Mouse (Mus musculus) erythroblast, adult 5-6 weeks (primary cell): ENCODE measurements around the gene Atg9b. TPM values are rescaled to one million over a fixed set of nuclear protein-coding genes. Genes with fewer than 3 reads are reported as not detected.
A peak's percentile ranks its signal among the peaks of the same experiment; 100 is the strongest.

Experiments used
- ATAC-seq: replicated peaks from 2 replicates; pipeline ENCODE4 v1.8.0; 2016; ENCODE audit warnings: moderate number of reproducible peaks, mild to moderate bottlenecking, moderate TSS enrichment, inconsistent platforms; ENCODE audit not compliant: poor library complexity, low FRiP score, severe bottlenecking
- total RNA-seq, 2 experiments: library from RNA; stranded (forward) in 1 of 2; stranded (reverse) in 1 of 2; fragments of 150-400 nt in 1 of 2; fragments of 200-764, 138-1000 nt in 1 of 2; gene quantifications; 2 replicates each; pipeline versions ENCODE4 v1.2.3 to v1.2.4; 2015 to 2017; ENCODE audit warnings: low replicate concordance in 2 of 2

Atg9b gene
- total RNA-seq, 2 experiments from 2014 or later: not detected

DNA sequence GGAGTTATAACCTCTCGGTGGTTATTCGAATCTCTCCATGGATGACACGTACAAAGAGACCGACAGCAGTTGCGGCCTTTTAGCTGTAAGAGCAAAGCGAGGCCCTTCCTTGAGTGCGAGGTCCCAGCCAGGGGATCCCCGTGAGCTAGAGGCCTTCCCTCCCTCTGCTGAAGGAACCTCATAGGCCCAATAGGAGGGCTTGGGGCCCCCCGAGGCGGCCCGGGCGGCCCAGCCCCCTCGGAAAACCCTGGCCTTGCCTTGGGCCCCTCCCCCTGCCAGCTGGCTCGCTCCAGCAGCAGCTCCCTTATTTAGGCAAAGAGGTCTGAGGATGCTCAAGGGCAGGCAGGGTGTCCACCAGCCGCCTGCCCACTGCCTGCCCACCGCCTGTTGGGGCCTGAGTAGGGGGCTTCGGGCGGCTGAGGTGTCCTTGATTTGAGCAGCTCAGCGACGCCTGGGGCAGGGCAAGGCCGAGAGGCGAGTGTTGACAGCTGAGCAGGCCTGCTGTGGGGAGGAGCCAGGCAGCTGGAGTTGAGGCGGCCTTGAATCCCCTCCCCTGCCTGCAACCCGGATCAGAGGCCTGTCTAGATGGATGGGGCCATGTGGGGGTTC, 39.6 kb downstream of the Atg9b start:
- no peak for ATAC-seq

- ATAC-seq: no peak
Measured at GRCm38 (mm10) chr5:24351701-24352171, 40.2 kb downstream of the Atg9b start.

DNA sequence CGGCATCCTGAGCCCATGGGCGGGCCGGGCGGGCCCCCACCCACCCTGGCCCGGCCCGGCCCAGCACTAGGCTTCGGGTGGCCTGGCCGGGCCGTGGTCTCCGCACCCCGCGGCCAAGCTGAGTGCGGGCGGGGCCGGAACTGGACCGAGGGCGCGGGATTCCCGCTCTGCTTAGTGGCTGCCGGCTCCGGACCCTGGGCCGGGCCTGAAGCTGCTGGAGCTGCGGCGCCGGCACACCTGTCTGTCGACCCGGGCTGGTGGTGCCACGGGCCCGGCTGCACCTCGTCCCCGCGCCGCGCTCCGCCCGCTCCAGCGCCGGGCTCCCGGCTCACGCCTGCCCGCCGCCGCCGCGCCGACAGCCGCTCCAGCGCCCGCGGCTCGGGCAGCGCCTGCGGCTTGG, 40.7 kb downstream of the Atg9b start, which contains the start of gene Kcnh2:
TSS of gene Kcnh2 (minus strand) at position 327 of the 400 bp plus-strand sequence.
- ATAC-seq: no peak

- ATAC-seq: no peak
Measured at GRCm38 (mm10) chr5:24350531-24351250, 41.3 kb downstream of the Atg9b start.

DNA sequence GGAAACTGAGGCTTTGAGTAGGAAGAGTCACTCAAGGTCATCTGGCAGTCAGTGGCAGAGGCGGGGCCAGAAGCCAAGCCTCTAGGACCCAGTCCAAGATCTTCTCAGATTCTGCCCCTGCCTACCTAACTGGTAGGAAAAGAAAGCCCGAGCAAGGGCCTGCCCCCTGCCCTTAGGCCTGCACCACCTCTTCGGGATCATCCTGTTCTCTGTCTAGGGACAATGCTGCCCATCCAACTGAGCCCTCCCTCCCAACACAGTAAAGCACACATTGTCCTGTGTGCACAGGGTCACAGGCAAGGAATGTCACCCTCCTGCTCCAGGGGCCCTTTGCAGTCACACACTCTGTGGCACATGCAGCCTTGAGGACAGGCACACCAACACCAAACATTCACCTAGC, 41.9 kb downstream of the Atg9b start:
- ATAC-seq: no peak

DNA sequence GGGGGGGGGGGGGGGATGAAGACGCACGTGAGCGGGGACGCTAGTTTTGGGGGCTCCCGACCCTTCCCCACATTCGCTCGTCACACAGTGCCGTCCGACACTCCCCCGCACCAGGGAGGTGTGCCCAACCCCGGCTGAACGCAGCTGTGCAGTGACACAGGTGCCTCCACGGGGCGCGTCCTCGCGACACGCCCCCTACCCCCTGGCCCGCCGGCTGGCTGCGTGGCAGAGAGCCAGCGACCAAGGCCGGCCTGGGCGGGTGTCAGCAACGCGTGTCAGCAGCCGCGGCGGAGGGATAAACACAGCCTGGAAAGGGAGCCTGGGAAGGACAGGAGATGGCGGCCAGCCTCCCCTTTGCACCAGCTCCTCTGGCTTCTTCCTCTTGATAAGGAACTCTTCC, 43.4 kb downstream of the Atg9b start:
- no peak for ATAC-seq

DNA sequence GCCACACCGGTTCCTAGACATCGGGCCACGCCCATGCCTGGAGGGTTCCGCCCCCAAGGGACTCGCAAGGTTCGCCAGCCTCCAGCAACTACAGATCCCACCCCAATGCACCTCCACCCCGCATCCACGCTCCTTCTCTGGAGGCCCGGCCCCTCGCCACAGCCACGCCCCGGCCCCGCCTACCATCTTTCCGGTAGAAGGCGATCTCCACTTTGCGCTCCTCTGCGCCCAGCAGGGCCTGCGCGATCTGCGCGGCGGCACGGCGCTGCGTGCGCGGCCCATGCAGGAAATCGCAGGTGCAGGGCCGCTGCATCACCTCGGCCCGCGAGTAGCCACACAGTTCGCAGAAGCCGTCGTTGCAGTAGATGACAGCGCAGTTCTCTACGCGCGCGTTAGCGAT, 43.8 kb downstream of the Atg9b start:
- ATAC-seq: peak; percentile 56

DNA sequence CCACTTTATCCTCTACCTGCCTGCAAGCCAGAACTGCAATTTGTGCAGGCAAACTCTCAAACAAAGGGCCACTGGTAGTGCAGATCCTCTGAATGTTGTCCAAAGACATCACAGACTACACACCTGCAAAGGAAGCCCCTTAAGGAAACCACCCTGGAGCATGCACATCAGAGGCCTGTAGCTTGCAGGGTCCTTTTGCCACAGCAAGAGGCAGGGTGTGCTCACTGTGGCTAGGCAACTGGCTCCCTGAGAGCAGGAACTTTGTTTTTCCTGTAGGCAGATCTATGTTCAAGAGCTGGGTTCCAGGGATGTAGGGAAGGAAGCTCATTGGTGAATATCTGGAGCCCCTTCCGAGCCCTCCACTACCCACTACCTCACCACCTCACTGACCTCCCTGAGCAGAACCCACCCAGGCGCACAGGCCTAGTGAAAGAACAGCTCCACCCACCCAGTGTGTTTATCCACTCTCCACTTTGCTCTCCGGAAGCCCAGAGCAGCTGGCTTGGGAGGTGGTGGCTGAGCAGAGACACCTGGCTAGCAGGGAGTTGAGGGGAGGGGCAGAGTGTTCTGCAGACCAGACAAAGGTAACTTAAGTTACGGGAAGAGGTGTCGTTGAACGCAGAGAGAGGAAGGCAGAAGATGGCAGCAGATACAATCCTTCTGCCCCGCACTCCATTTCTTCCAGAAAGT, 44.6 kb downstream of the Atg9b start:
- no peak for ATAC-seq

DNA sequence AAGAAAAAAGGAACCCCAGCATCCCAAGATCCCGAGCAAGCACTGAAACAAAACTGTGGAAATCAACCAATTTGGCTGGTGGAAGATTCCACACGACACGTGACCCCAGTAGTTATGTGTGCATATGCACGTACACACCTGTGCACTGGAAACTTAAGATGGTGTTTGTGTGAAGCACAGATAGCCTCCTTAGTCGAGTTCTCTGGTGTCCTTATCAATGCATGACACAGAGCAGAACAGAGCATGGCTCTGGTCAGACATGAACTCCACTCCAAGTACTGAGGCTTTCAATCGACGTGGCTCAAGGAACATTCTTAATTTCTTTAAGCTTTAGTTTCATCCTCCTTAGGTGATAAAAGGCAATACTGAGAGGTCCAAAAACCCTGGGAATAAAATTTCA, 45.6 kb downstream of the Atg9b start:
- no peak for ATAC-seq

DNA sequence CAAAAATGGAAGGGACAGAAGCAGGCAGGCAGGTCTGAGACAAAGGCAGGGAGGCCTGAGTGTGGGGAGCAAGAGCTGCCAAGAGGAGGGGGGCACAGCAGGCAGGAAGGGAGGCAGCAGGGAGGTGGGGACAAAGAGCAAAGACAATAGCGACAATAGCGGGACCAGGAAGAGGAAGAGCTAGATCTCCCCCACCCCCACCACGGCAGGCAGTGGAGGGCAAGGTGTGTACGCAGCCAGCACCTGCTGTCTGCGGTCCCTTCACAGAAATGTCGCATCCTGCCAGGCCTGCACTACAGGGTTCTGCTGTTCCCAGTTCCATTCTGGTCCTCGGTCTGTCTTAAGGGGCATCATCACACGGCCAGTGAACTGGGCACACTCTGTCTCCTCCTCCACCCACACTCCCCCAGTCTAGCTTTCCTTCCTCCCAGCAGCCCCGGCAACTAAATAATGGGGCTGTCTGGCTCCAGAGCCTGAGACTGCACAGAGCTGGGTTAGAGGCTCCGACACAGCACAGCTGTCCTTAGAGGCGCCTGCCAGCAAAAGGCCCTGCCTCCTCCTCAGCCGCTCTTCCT, 47.4 kb downstream of the Atg9b start:
- no peak for ATAC-seq

DNA sequence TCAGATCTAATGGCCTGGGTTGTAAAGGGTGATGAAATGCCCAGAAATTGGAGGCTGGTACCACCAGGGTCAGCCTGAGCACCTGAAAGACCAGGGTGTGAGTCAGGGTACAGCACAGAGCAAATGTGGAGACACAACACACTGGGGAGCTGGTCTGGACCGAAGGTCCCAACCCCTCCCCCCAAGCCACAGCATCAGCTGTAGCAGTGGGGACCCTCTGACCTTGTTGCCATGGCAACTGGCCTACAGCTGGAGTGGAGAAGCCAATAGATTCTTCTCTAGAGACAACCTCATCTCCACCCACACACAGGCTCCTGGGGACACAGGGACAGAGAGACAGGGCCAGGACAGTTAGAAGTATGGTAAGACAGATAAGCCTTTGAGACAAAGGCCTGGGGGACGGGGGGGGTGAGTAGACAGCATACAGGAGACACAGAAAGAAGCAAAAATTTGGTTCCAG, 47.9 kb downstream of the Atg9b start:
- no peak for ATAC-seq

GRCm38 (mm10) chr5:24343379-24343778, 48.6 kb downstream of the Atg9b start:
- no peak for ATAC-seq

GRCm38 (mm10) chr5:24342966-24343365, 49.0 kb downstream of the Atg9b start:
- no peak for ATAC-seq

- no peak for ATAC-seq
Measured at GRCm38 (mm10) chr5:24342205-24342963, 49.6 kb downstream of the Atg9b start.

DNA sequence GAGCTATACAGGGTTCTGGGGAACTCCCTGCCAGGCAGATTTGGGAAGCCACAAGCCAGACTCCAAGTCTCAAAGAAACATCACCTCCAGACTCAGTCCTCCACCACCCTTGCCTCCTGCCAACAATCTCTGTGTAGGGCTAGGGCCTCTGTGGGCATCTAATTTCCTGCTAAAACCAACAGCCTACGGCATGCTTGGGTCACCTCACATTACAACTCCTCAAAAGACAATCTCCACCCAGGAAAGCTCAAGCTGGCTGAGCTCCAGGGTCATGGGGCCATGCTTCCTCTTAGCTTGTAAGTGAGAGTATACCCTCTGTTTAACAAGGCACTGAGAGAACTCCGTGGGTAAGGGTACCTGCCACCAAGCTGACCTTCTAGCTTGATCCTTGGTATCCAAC, 54.1 kb downstream of the Atg9b start:
- no peak for ATAC-seq

GRCm38 (mm10) chr5:24337366-24337765, 54.6 kb downstream of the Atg9b start:
- ATAC-seq: no peak

- no peak for ATAC-seq
Measured at GRCm38 (mm10) chr5:24335888-24336511, 55.9 kb downstream of the Atg9b start.

- no peak for ATAC-seq
Measured at GRCm38 (mm10) chr5:24334749-24335148, 57.2 kb downstream of the Atg9b start.
